Mouse (Mus musculus) erythroblast, embryonic 14.5 days (primary cell): Measurements from ENCODE around the gene Actr3. TPM values are rescaled to one million over a fixed set of nuclear protein-coding genes. Genes with fewer than 3 reads are reported as not detected.

Experiments
- H3K27me3 ChIP-seq: 2 replicates; pipeline ENCODE4 v1.6.1; 2012; ENCODE audit warnings: inconsistent platforms; ENCODE audit not compliant: control insufficient read depth
- H3K36me3 ChIP-seq: 2 replicates; pipeline ENCODE4 v1.6.1; 2012; ENCODE audit warnings: mild to moderate bottlenecking, inconsistent platforms; ENCODE audit not compliant: control insufficient read depth
- H3K4me1 ChIP-seq: 2 replicates; pipeline ENCODE4 v1.6.1; 2012; ENCODE audit warnings: inconsistent platforms; ENCODE audit not compliant: control insufficient read depth
- H3K4me3 ChIP-seq: replicated peaks from 2 replicates; pipeline ENCODE3; 2012; ENCODE audit warnings: moderate library complexity, mild to moderate bottlenecking, inconsistent platforms
- H3K9me3 ChIP-seq: 2 replicates; pipeline ENCODE4 v1.6.1; 2012; ENCODE audit warnings: low read length, inconsistent platforms, mixed read lengths; ENCODE audit not compliant: control insufficient read depth
- GATA1 ChIP-seq: IDR thresholded peaks from 2 replicates; pipeline ENCODE4 v1.6.1; 2012; ENCODE audit warnings: low read length, inconsistent platforms, mixed read lengths
- TAL1 ChIP-seq: IDR thresholded peaks from 3 replicates; pipeline ENCODE4 v1.6.1; 2012; ENCODE audit warnings: low read length, inconsistent platforms, mixed read lengths
- polyA plus RNA-seq: library from polyadenylated mRNA; stranded (reverse); fragments of >175 nt; gene quantifications from 2 replicates; pipeline ENCODE4 v1.2.3, GENCODE M21; 2012

Actr3 gene
- polyA plus RNA-seq, 1 experiment: 3.5 TPM

DNA sequence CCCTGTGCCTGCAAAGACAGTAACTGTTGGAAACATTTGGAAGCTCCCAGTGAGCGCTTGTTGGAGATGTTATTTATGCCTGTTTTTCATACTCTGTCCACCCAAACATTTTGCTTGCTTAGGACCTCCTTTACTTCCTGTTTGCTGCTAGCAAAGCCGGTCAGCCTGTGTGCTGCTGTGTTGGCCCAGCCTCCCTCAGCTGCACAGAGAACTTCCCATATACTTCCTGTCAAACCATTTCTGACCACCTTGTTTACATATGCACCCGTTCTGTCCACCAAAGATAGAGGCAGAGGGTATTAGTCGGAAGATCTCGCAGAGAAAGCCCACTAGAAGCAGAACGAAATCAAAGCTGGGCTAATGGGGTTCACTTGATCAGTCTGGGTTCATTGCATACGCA, 6.2 kb upstream of the Actr3 start:
- Histone ChIP-seq H3K4me3 (no peak overlapping the region), H3K27me3 (no peaks in the 10 kb centered on the region), H3K9me3 (no peaks in the 10 kb centered on the region), H3K4me1 (no peaks in the 10 kb centered on the region), H3K36me3 (no peaks in the 10 kb centered on the region)
- TF ChIP-seq TAL1 (no peak), GATA1 (no peak)

DNA sequence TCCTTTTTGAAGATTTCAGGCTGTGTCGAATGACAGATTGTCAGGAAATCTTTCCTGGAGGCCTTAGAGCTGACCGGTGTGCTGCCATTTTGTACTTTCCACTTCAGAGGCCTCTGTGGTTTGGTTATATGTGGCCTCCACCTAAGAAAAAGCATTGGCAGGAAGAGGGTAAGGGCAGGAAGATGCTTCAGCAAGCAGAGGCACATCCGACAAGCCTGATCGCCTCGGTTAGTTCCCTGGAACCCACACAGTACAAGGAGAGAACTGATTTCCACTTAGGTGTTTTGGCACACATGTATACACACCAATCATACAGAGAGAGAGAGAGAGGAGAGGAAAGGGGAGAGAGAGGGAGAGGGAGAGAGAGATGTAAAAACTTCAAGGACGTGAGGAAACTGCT, 5.7 kb upstream of the Actr3 start:
- TF ChIP-seq GATA1 (no peak), TAL1 (no peak)
- Histone ChIP-seq H3K4me3 (no peak overlapping the region), H3K36me3 (no peaks in the 10 kb centered on the region), H3K9me3 (no peaks in the 10 kb centered on the region), H3K4me1 (peaks cover 3% of the 10 kb centered on the region), H3K27me3 (no peaks in the 10 kb centered on the region)

DNA sequence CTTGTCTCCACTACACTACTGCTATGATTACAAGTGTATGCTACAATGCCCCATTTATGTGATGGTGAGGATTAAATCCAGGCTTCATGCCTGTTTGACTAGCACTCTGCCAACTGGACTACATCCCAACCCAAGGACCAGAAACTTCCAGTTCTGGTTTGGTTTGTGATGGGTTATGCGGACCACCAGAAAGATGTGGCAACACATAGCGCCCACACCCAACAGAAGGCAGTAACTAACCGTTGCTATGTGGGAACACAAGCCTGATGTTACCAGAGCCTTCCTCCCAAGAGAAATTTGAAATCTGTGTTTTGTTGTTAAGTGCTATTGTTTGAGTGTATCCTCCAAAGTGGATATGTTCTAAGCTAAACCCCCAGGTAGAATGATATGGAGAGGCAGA, 4.0 kb upstream of the Actr3 start:
- H3K27me3 ChIP-seq: no peaks in the 10 kb centered on the region
- H3K4me1 ChIP-seq: peaks cover 9% of the 10 kb centered on the region
- H3K4me3 ChIP-seq: no peak overlapping the region
- H3K36me3 ChIP-seq: no peaks in the 10 kb centered on the region
- no peak for TF ChIP-seq TAL1
- no peak for TF ChIP-seq GATA1
- no peaks in the 10 kb centered on the region for H3K9me3 ChIP-seq

DNA sequence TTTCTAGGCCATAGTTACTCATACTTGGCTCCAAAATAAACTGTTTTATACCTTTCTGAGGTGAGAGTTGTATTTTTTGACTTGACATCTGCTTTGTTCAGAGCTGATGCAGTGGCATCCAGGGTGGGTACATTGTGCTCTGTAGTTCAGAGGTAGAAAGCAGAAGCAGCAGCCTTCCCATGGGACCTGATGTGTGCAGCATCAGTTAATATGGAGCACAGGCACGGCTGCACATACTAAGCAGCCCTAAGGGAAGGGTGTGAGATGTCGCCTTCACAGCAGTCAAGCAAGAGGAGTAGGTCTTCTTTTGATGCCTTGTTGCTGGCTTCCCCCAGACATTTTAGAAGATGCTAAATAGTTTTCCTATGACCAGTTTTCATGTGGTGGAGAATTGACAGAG, 3.3 kb upstream of the Actr3 start:
- TF ChIP-seq GATA1 (no peak), TAL1 (no peak)
- Histone ChIP-seq H3K4me3 (no peak overlapping the region), H3K36me3 (no peaks in the 10 kb centered on the region), H3K27me3 (no peaks in the 10 kb centered on the region), H3K4me1 (peaks cover 12% of the 10 kb centered on the region), H3K9me3 (no peaks in the 10 kb centered on the region)

DNA sequence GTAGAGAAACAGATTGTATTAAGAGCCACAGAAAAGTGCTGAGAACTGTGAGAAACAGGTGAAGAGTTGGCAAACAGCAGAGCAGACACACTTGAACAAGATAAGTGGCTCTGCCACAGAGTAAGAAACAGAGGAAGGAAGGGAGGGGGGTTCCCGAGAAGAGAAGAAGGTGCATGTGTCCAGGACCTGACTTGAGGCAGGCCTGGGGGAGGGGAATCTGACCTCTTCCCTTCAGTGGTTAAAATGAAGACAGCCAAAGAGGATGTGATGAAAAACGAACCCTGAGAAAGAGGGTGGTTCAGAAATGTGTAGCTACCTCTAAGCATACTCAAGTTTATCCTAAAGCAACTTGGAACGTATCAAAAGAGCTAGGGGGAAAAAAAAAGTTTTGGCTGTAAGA, 2.4 kb upstream of the Actr3 start:
- no peaks in the 10 kb centered on the region for H3K36me3 ChIP-seq
- no peak overlapping the region for H3K4me3 ChIP-seq
- TF ChIP-seq GATA1 (no peak), TAL1 (no peak)
- H3K27me3 ChIP-seq: no peaks in the 10 kb centered on the region
- H3K4me1 ChIP-seq: peaks cover 21% of the 10 kb centered on the region
- no peaks in the 10 kb centered on the region for H3K9me3 ChIP-seq

DNA sequence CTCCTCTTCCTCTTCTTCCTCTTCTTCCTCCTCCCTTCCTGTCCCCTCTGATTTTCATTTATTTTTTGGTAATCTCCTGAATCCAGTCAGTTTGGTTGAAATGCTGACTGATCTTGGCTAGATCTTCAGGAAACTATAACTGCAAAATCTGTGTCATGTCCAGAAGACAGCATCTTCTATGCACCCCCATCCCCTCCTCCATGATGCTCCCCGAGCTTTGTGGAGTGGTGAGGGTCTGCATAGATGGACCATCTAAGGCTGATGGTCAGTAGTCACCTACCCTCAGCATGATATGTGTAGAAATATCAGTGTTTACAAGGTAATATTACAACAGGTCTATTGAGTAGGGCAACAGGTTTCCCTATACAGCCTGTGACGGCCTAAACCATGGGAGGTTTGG, 1.6 kb upstream of the Actr3 start:
- Histone ChIP-seq H3K9me3 (no peaks in the 10 kb centered on the region), H3K4me1 (peaks cover 27% of the 10 kb centered on the region), H3K27me3 (no peaks in the 10 kb centered on the region), H3K36me3 (no peaks in the 10 kb centered on the region), H3K4me3 (no peak overlapping the region)
- TF ChIP-seq GATA1: no peak
- TF ChIP-seq TAL1: no peak

DNA sequence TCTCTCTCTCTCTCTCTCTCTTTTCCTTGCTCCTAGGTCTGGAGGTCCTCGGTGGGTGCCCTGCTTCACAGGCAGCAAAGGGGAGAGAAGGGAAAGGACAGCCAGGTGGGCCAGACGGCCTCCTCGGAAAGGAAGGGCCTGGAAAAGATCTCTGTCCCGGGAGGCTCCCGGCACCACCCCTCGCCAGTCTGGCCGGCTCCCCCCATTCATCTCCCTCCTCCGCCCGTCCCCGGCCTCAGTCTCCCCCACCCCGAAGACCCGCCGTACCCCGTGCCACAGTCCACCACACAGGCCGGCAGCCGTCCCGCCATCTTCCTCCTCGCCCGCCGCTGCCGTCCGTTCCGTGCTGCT, 534 bp downstream of the Actr3 start:
- Histone ChIP-seq H3K27me3 (no peaks in the 10 kb centered on the region), H3K4me1 (peaks cover 44% of the 10 kb centered on the region)
- TF ChIP-seq GATA1: no peak
- TF ChIP-seq TAL1: no peak

DNA sequence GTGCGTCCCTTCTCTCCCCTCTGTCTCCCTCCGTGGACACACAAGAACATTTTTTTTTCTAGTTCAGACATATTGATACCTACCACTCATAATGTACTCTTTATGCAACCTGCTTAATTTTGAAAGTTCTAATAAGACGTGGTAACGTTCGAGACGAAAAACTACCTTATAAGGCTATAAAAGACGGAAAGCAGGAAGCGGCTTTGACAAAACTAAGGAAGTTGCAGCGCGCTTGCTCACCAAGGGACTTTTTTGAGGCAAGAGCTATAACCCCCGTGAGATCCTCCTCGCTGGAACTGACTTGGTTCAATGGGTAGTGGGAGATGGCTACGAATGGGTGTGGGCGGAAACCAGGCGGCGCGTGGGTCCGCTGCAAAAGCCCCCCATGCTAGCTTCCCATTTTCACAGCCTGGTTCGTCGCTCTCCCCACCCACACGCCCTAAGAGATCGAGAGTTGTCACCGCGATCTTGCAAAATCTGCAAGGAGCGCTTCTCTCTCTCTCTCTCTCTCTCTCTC, 984 bp downstream of the Actr3 start:
- TF ChIP-seq TAL1: no peak
- peak overlapping the region; percentile 92 for H3K4me3 ChIP-seq
- H3K27me3 ChIP-seq: no peaks in the 10 kb centered on the region
- no peaks in the 10 kb centered on the region for H3K9me3 ChIP-seq
- H3K36me3 ChIP-seq: peaks cover 3% of the 10 kb centered on the region; the same call in 1 of the 2 replicates
- H3K4me1 ChIP-seq: peaks cover 46% of the 10 kb centered on the region

More for the DNA sequence above, 534 bp downstream of the Actr3 start:
- no peaks in the 10 kb centered on the region for H3K9me3 ChIP-seq
- H3K36me3 ChIP-seq: peaks cover under 1% of the 10 kb centered on the region; the same call in 1 of the 2 replicates
- peak overlapping the region; percentile 92 for H3K4me3 ChIP-seq

DNA sequence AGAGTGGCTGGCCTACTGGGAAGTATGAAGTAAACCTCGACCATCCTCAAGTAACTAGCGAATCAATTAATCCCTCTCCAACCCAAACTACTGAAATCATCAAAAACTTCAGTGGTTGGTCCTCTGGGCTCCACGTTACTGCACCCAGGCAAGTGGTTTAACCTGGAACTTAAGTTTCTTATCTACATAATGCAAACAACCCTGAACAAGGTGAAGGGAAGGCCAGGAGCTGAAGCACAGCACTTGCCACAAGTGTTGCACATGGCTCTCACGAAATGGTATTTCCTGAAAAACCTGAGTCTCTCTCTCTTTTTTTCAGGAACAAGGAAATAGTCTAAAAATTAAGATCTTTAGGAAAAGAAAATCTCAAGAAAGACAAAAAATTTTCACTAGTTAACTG, 4.2 kb downstream of the Actr3 start:
- H3K4me3 ChIP-seq: no peak overlapping the region

DNA sequence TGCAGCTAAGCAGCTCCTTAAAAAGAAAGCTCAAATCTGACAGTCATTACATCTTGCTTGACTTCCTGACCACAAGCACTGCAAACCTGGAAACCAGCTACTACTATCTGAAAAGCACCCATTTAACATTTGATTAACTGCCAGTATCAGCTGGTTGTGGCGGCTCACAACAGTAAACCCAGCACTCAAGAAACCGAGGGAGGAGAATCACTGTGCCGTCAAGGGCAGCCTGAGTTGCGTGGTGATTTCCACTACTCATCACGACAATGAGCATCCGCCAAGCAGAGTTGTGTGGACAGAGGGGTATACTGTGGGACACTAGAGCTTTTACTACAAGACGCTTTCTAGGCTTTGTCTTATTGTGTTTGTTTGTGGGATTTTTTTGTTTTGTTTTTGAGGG, 4.8 kb downstream of the Actr3 start:
- peaks cover 44% of the 10 kb centered on the region for H3K4me1 ChIP-seq
- no peak overlapping the region for H3K4me3 ChIP-seq

More for the DNA sequence above, 4.2 kb downstream of the Actr3 start:
- Histone ChIP-seq H3K4me1 (peaks cover 48% of the 10 kb centered on the region), H3K9me3 (no peaks in the 10 kb centered on the region), H3K27me3 (no peaks in the 10 kb centered on the region), H3K36me3 (peaks cover 4% of the 10 kb centered on the region)
- TF ChIP-seq GATA1: no peak
- no peak for TF ChIP-seq TAL1

More for the DNA sequence above, 4.8 kb downstream of the Actr3 start:
- Histone ChIP-seq H3K36me3 (peaks cover 5% of the 10 kb centered on the region), H3K27me3 (no peaks in the 10 kb centered on the region), H3K9me3 (no peaks in the 10 kb centered on the region)
- TF ChIP-seq TAL1: no peak
- TF ChIP-seq GATA1: no peak
